Mouse (Mus musculus): ENCODE results near the gene Snd1. TPM values are rescaled to one million over a fixed set of nuclear protein-coding genes. Genes with fewer than 3 reads are reported as not detected.

The Snd1 gene
- polyA plus RNA-seq, 1 experiment from 2014 or later = 120 TPM

DNA sequence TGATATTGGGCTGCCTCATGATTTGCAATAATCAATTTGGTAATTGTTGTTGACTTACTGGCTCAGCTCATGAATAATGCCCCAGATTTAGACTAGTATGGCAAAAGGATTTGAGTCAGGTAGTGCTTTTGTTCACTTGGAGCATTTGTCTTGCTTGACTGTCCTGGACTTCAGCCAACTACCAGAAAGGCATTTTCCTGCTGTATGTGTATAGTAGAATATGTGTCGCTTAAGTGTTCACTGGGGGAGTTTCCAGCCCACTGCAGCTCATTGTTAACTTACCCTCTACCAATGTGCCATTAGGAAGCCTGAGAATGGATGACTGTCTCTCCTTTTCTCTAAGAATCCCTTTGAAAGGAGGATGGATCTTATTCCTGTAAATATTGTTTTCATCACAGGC, 268.6 kb downstream of the Snd1 start:
- no peak overlapping the region for H3K4me3 ChIP-seq (ENCODE audit: low read depth, low read length)
- no peaks in the 10 kb centered on the region for H3K27me3 ChIP-seq (ENCODE audit: control insufficient read depth, insufficient read depth, low read length)
- H3K9me3 ChIP-seq (ENCODE audit: control insufficient read depth, low read length) = no peaks in the 10 kb centered on the region
- WGBS = 98% methylated on average over 1 of the region's 1 CpGs
- no peaks in the 10 kb centered on the region for H3K36me3 ChIP-seq (ENCODE audit: control insufficient read depth, insufficient read depth, low read length)
- no peak overlapping the region for H3K9ac ChIP-seq (ENCODE audit: low read length)
- H3K27ac ChIP-seq (replicated peaks; ENCODE audit: low read depth, low read length) = no peak overlapping the region
- no peak for DNase-seq (ENCODE audit: low spot score)
- H3K4me2 ChIP-seq (ENCODE audit: low read depth, severe bottlenecking) = no peak overlapping the region
- no peak for ATAC-seq (ENCODE audit: insufficient number of reproducible peaks, low FRiP score, low TSS enrichment, low read depth)
- H3K4me1 ChIP-seq (ENCODE audit: control insufficient read depth, insufficient read depth, low read length) = no peaks in the 10 kb centered on the region

DNA sequence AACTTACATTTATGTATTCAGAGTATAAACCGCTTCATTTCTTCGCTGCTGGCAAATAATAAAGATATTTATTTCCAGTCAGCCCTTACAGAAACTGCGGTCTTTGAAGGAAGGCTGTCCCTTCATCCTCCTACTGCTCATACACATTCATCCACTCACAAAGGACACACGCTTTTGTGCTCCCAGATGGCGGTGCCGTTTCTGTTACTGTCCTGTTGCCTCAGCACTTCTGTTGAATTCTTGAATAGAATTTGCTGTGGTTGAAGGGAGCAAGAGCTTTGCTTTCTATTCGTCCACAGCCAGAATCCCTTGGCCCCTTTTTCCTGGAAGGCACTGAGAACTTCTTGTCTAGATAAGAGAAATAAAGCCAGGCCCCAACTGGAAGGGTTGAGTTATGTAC, 270.9 kb downstream of the Snd1 start:
- no peak overlapping the region for H3K4me3 ChIP-seq (ENCODE audit: low read depth, low read length)
- no peaks in the 10 kb centered on the region for H3K36me3 ChIP-seq (ENCODE audit: control insufficient read depth, insufficient read depth, low read length)
- no peak overlapping the region for H3K4me2 ChIP-seq (ENCODE audit: low read depth, severe bottlenecking)
- no peaks in the 10 kb centered on the region for H3K9me3 ChIP-seq (ENCODE audit: control insufficient read depth, low read length)
- WGBS = 93% methylated on average over 7 of the region's 7 CpGs
- ATAC-seq (ENCODE audit: insufficient number of reproducible peaks, low FRiP score, low TSS enrichment, low read depth) (no peak), DNase-seq (ENCODE audit: low spot score) (no peak)
- no peaks in the 10 kb centered on the region for H3K27me3 ChIP-seq (ENCODE audit: control insufficient read depth, insufficient read depth, low read length)
- no peak overlapping the region for H3K9ac ChIP-seq (ENCODE audit: low read length)
- no peaks in the 10 kb centered on the region for H3K4me1 ChIP-seq (ENCODE audit: control insufficient read depth, insufficient read depth, low read length)
- H3K27ac ChIP-seq (replicated peaks; ENCODE audit: low read depth, low read length) = no peak overlapping the region

GRCm38 (mm10) chr6:28747025-28747424, 272.1 kb downstream of the Snd1 start:
- Histone ChIP-seq H3K9ac (ENCODE audit: low read length) (no peak overlapping the region), H3K27ac (replicated peaks; ENCODE audit: low read depth, low read length) (no peak overlapping the region), H3K36me3 (ENCODE audit: control insufficient read depth, insufficient read depth, low read length) (no peaks in the 10 kb centered on the region), H3K9me3 (ENCODE audit: control insufficient read depth, low read length) (no peaks in the 10 kb centered on the region), H3K27me3 (ENCODE audit: control insufficient read depth, insufficient read depth, low read length) (no peaks in the 10 kb centered on the region), H3K4me1 (ENCODE audit: control insufficient read depth, insufficient read depth, low read length) (no peaks in the 10 kb centered on the region), H3K4me2 (ENCODE audit: low read depth, severe bottlenecking) (no peak overlapping the region), H3K4me3 (ENCODE audit: low read depth, low read length) (no peak overlapping the region)
- no peak for ATAC-seq (ENCODE audit: insufficient number of reproducible peaks, low FRiP score, low TSS enrichment, low read depth)
- no peak for DNase-seq (ENCODE audit: low spot score)
- 91% methylated on average over 5 of the region's 5 CpGs for WGBS

GRCm38 (mm10) chr6:28747931-28748670, 273.2 kb downstream of the Snd1 start:
- Histone ChIP-seq H3K27ac (replicated peaks; ENCODE audit: low read depth, low read length) (no peak overlapping the region), H3K36me3 (ENCODE audit: control insufficient read depth, insufficient read depth, low read length) (no peaks in the 10 kb centered on the region), H3K9ac (ENCODE audit: low read length) (no peak overlapping the region), H3K4me3 (ENCODE audit: low read depth, low read length) (no peak overlapping the region), H3K9me3 (ENCODE audit: control insufficient read depth, low read length) (no peaks in the 10 kb centered on the region), H3K4me2 (ENCODE audit: low read depth, severe bottlenecking) (no peak overlapping the region), H3K4me1 (ENCODE audit: control insufficient read depth, insufficient read depth, low read length) (no peaks in the 10 kb centered on the region), H3K27me3 (ENCODE audit: control insufficient read depth, insufficient read depth, low read length) (no peaks in the 10 kb centered on the region)
- DNase-seq (ENCODE audit: low spot score) = no peak
- no peak for ATAC-seq (ENCODE audit: insufficient number of reproducible peaks, low FRiP score, low TSS enrichment, low read depth)
- WGBS = 77% methylated on average over 14 of the region's 14 CpGs

DNA sequence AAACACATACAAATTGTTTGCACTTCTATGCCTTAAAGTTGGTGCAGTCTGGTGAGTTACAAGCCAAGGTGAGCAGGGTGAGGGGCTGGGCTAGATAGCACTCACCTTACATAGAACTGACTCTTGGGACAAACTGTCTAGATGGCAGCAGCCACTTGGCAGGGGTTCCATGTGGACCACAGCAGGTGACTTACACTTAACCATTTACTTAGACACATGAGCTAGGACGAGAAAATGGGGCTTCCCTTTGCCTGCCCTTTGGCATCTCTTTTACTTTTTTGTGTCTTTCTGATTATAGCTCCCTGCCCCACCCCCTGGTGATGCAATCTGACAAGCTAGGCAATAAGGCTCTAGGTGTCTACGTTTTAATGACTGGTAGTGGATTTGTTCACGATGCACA, 274.3 kb downstream of the Snd1 start:
- Histone ChIP-seq H3K27me3 (ENCODE audit: control insufficient read depth, insufficient read depth, low read length) (no peaks in the 10 kb centered on the region), H3K9me3 (ENCODE audit: control insufficient read depth, low read length) (no peaks in the 10 kb centered on the region), H3K9ac (ENCODE audit: low read length) (no peak overlapping the region), H3K4me3 (ENCODE audit: low read depth, low read length) (no peak overlapping the region), H3K27ac (replicated peaks; ENCODE audit: low read depth, low read length) (no peak overlapping the region), H3K4me1 (ENCODE audit: control insufficient read depth, insufficient read depth, low read length) (no peaks in the 10 kb centered on the region), H3K36me3 (ENCODE audit: control insufficient read depth, insufficient read depth, low read length) (no peaks in the 10 kb centered on the region), H3K4me2 (ENCODE audit: low read depth, severe bottlenecking) (no peak overlapping the region)
- 71% methylated on average over 3 of the region's 3 CpGs for WGBS
- DNase-seq (ENCODE audit: low spot score) (no peak), ATAC-seq (ENCODE audit: insufficient number of reproducible peaks, low FRiP score, low TSS enrichment, low read depth) (no peak)

DNA sequence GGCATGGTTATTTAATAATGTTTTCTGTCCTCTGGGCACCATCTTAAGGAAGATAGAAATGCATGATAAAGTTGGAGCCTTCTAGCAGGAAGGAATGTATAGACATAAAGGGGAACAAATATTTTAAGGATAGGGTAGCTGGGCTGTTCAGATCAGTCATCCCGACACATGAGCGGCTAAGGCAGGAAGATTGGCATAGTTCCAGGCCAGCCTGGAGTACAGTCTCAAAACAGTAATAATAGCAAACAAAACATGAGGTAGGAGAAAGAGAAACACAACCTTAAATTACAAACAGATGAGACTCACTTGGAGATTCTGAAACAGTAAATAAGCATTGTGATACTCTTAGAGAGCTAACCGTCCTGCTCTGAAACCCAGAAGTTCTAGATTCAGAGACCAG, 276.2 kb downstream of the Snd1 start:
- no peaks in the 10 kb centered on the region for H3K36me3 ChIP-seq (ENCODE audit: control insufficient read depth, insufficient read depth, low read length)
- ATAC-seq (ENCODE audit: insufficient number of reproducible peaks, low FRiP score, low TSS enrichment, low read depth) (no peak), DNase-seq (ENCODE audit: low spot score) (no peak)
- H3K4me2 ChIP-seq (ENCODE audit: low read depth, severe bottlenecking) = no peak overlapping the region
- H3K27me3 ChIP-seq (ENCODE audit: control insufficient read depth, insufficient read depth, low read length) = no peaks in the 10 kb centered on the region
- H3K4me3 ChIP-seq (ENCODE audit: low read depth, low read length) = no peak overlapping the region
- 85% methylated on average over 3 of the region's 3 CpGs for WGBS
- no peak overlapping the region for H3K9ac ChIP-seq (ENCODE audit: low read length)
- no peak overlapping the region for H3K27ac ChIP-seq (replicated peaks; ENCODE audit: low read depth, low read length)
- H3K9me3 ChIP-seq (ENCODE audit: control insufficient read depth, low read length) = no peaks in the 10 kb centered on the region
- H3K4me1 ChIP-seq (ENCODE audit: control insufficient read depth, insufficient read depth, low read length) = no peaks in the 10 kb centered on the region

- no peaks in the 10 kb centered on the region for H3K36me3 ChIP-seq (ENCODE audit: control insufficient read depth, insufficient read depth, low read length)
- 92% methylated on average over 5 of the region's 5 CpGs for WGBS
- no peak overlapping the region for H3K4me3 ChIP-seq (ENCODE audit: low read depth, low read length)
- H3K27ac ChIP-seq (replicated peaks; ENCODE audit: low read depth, low read length) = no peak overlapping the region
- H3K9ac ChIP-seq (ENCODE audit: low read length) = no peak overlapping the region
- H3K4me1 ChIP-seq (ENCODE audit: control insufficient read depth, insufficient read depth, low read length) = no peaks in the 10 kb centered on the region
- H3K27me3 ChIP-seq (ENCODE audit: control insufficient read depth, insufficient read depth, low read length) = no peaks in the 10 kb centered on the region
- DNase-seq (ENCODE audit: low spot score) (no peak), ATAC-seq (ENCODE audit: insufficient number of reproducible peaks, low FRiP score, low TSS enrichment, low read depth) (no peak)
- no peak overlapping the region for H3K4me2 ChIP-seq (ENCODE audit: low read depth, severe bottlenecking)
- no peaks in the 10 kb centered on the region for H3K9me3 ChIP-seq (ENCODE audit: control insufficient read depth, low read length)
Observed at GRCm38 (mm10) chr6:28753217-28753616, 278.3 kb downstream of the Snd1 start.

DNA sequence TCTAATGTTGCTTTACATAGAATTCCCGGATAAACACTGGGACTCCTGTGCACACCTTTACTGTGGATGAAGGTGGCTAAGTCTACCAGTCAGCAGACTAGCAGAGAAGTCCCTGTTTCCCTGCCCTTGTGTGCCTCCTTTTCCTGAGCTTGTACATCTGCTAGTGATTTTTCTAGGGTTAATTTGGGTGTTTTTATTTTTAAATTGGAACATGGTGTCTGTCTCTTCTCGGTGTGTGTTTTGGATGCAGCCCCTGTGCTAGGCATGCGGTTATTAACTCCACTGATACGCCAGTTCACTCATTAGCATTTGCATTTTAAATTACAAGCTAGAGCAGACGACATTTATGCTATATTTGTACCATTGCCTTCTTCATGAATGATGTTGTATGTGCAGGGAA, 278.7 kb downstream of the Snd1 start:
- Histone ChIP-seq H3K27ac (replicated peaks; ENCODE audit: low read depth, low read length) (no peak overlapping the region), H3K9me3 (ENCODE audit: control insufficient read depth, low read length) (no peaks in the 10 kb centered on the region), H3K4me1 (ENCODE audit: control insufficient read depth, insufficient read depth, low read length) (no peaks in the 10 kb centered on the region), H3K4me3 (ENCODE audit: low read depth, low read length) (no peak overlapping the region), H3K4me2 (ENCODE audit: low read depth, severe bottlenecking) (no peak overlapping the region), H3K27me3 (ENCODE audit: control insufficient read depth, insufficient read depth, low read length) (no peaks in the 10 kb centered on the region), H3K9ac (ENCODE audit: low read length) (no peak overlapping the region), H3K36me3 (ENCODE audit: control insufficient read depth, insufficient read depth, low read length) (no peaks in the 10 kb centered on the region)
- ATAC-seq (ENCODE audit: insufficient number of reproducible peaks, low FRiP score, low TSS enrichment, low read depth) (no peak), DNase-seq (ENCODE audit: low spot score) (no peak)
- WGBS = 72% methylated on average over 5 of the region's 5 CpGs
